Mouse (Mus musculus) ovary, postnatal 36 days (tissue): ENCODE results near the gene Usf3.

Experiments used
- DNase-seq: peaks from one replicate; pipeline ENCODE4 v3.0.0; 2022; ENCODE audit warnings: low spot score, mixed read lengths

Gene Usf3

GRCm38 (mm10) chr16:44173155-44173941 lies at the start of gene Usf3:
Usf3 (plus strand) TSS chr16:44173246.
- peak; percentile 75 for DNase-seq

DNA sequence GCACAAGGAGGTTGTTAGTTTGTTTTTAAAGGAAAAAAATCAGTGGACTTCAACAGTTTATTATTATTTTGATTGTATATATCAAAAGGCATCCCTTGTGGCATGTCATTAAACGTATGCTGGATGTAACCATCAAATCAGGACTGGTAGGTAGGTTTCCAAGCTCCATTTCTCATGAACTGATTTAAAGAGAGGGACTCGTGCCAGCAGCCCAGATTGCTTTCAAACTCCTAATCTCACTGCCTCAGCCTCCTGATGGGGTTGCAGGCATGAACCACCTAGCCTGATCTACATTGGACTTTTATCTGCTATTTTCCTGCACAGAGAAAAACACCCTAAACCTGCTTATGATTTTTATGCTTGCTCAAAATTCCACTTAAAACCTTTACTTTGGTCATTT lies 49.3 kb upstream of the Usf3 start:
- DNase-seq: no peak

DNA sequence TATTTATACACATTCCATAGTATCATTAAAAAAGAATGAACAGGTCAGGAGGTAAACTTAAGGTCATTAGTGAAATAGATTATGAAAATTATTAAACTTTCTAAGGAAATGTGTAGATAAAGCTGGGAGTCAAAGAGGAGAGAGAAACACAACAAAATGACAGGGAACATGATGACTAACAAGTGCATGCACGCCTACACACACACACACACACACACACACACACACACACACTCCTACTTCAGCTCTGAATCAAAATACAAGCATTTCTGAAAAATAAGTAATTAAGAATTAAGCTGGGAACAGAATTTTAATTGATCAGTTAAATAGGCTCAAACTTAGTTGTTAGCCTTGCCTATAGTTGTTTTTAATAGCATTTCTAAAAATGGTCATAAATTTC lies 48.3 kb upstream of the Usf3 start:
- no peak for DNase-seq

DNA sequence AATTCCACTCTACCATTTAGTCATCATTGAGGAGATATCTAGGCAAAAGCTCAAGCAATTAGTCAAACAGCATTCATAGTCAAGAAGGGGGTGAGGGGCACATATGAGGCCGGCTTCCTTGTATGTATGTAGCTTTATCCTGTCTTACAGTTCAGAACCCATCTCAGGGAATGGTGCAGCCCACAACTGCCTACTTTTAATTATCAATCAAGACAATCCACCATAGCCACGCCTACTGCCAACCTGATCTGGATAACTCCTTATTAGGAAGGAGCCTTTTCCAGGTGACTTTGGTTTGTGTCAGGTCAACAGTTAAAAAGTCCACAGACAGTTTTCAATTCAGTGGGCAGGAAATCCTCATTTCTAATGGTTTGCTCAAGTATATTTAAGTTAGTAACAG lies 47.6 kb upstream of the Usf3 start:
- DNase-seq: no peak

GRCm38 (mm10) chr16:44126437-44126836 lies 46.6 kb upstream of the Usf3 start:
- DNase-seq: no peak

GRCm38 (mm10) chr16:44132300-44132699 lies 40.7 kb upstream of the Usf3 start:
- no peak for DNase-seq

DNA sequence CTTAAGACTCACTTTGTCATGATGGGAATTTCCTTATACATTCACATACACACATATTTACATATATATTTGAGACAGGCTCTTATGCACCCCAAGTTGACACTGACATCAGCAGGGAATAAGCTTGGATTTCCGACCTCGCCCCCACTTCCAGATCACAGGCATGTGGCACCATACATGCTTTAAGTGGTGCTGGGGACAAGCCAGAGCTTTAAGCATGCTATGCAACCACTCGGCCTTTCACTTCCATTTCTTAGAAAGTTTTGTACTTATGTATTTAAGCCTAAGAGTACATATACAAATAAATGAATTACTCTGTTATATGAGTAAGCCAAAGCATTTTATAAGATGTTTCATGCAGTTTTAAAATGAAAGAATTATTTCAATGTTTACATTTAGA lies 39.9 kb upstream of the Usf3 start:
- no peak for DNase-seq

GRCm38 (mm10) chr16:44136511-44137021 lies 36.5 kb upstream of the Usf3 start:
- DNase-seq: no peak

- DNase-seq: peak; percentile 11
These were observed 34.6 kb upstream of the Usf3 start for GRCm38 (mm10) chr16:44138377-44138978.

GRCm38 (mm10) chr16:44138979-44139535 lies 34.0 kb upstream of the Usf3 start:
- DNase-seq: peak; percentile 78

GRCm38 (mm10) chr16:44139536-44140185 lies 33.4 kb upstream of the Usf3 start, which contains the start of the genes Atp6v1a and Naa50:
Atp6v1a (minus strand) TSS chr16:44139705.
Naa50 (plus strand) TSS chr16:44139830.
- DNase-seq: peak; percentile 96

GRCm38 (mm10) chr16:44140186-44140787 lies 32.8 kb upstream of the Usf3 start:
- DNase-seq: peak; percentile 75

DNA sequence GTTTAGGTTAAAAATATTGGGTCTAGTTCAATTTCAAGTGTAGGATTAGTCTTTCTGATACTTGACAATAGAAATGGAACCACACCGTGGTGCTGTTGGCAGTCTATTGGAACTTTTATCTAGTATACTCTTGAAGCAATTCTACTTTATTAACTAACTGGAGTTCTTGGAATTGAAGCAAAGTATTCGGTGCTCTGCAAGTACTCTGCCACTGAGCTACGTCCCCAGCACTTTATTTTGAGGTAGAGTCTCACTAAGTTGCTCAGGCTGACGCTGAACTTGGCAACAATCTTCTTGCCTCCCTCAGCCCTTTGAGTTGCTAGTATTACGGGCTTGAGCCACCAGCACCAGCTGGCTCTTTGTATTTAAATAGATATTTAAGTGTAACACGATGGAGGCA lies 31.6 kb upstream of the Usf3 start:
- DNase-seq: no peak

- DNase-seq: no peak
These were observed 23.9 kb upstream of the Usf3 start for GRCm38 (mm10) chr16:44149002-44149767.

- no peak for DNase-seq
These were observed 18.5 kb upstream of the Usf3 start for GRCm38 (mm10) chr16:44154497-44155057.

- DNase-seq: no peak
These were observed 13.7 kb upstream of the Usf3 start for GRCm38 (mm10) chr16:44159325-44159724.

GRCm38 (mm10) chr16:44163831-44164230 lies 9.2 kb upstream of the Usf3 start:
- no peak for DNase-seq

GRCm38 (mm10) chr16:44165182-44165581 lies 7.9 kb upstream of the Usf3 start:
- no peak for DNase-seq

- no peak for DNase-seq
These were observed 4.1 kb upstream of the Usf3 start for GRCm38 (mm10) chr16:44168990-44169389.

DNA sequence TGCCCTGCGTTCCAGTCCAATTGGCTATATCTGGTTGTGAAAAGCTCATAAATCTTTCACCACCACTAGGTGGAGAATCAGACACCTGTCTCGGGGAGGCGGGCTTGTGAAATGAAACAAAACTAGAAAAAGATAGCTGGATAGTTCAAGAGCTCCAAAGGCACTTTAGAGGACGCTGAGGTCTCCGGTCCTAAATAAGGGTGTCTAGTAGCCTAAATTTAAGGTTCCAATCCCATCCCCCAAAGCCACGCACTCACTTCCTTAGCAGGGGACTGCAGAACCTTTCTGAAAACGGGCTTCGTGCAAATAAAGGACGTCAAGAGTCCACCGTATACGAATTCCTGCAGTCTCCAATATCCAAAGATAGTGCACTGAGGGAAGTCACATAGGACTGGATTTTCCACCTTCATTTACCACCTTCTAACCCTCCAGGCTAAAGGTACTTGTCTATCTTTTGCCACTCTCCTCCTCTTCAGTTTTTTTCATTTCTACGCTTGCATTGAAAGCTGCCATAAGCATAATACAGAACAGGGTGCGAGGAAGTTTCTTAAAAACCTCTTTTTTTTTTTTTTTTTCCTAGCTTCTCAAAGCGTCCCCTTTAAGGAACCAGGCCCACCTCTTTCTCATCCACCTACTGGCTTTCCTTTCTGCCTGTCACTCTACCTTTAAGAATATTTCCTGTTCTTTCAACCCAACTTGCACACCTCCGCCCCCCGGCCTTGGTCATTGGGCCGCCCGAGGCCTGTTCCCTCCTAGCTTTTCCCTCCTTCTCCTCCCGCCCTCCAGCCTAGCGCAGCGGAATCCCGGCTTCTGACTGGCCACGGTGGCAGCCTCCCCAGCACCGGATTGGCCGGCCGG lies 520 bp upstream of the Usf3 start:
- peak; percentile 99 for DNase-seq
